Mouse (Mus musculus): Measurements from ENCODE around the gene 1110017D15Rik. TPM values are rescaled to one million over a fixed set of nuclear protein-coding genes. Genes with fewer than 3 reads are reported as not detected.
"Not testable (repeated sequence)": the region's sequence is repeated elsewhere in the genome, so short reads cannot be mapped to it uniquely, and the experiment has no call there.

The 1110017D15Rik gene
- total and polyA plus RNA-seq, 3 experiments = 3.2 TPM; not detected in 2

DNA sequence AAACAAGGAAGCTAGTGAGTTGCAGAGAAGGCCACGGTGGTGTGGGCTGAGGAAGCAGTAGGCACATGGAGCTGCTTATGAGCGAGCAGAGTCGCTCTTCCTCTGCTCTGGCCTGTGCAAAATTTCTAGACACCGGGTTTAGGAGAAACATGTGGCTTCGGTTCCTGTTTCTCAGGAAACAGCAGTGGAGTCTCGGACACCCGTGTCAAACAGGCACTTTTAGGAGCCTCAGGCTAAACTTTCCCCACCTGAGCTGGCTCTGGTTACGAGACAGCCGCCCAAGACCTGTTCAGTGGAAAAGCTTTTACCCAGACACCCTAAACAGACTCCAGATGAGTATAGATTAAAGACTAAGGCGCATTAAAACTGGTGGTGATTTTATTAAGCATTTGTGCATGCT is 47.9 kb downstream of the 1110017D15Rik start:
- Histone ChIP-seq H3K27ac (no peak overlapping the region), H3K9ac (ENCODE audit: low read depth, low read length) (no peak overlapping the region), H3K4me3 (no peak overlapping the region), H3K27me3 (ENCODE audit: control insufficient read depth, insufficient read depth, low read length) (no peaks in the 10 kb centered on the region), H3K79me2 (replicated peaks; ENCODE audit: control insufficient read depth, insufficient read depth, low read length) (no peaks in the 10 kb centered on the region), H3K36me3 (ENCODE audit: control insufficient read depth, insufficient read depth, low read length) (no peaks in the 10 kb centered on the region; the same call in 1 of the 2 replicates), H3K4me1 (ENCODE audit: control insufficient read depth, insufficient read depth, low read length) (no peaks in the 10 kb centered on the region; the same call in none of the 2 replicates)
- no peak for DNase-seq
- TF ChIP-seq EP300 (IDR thresholded peaks at IDR 0.05; ENCODE audit: insufficient read depth, low read depth, low read length) (no peak), CTCF (IDR thresholded peaks at IDR 0.05) (no peak), POLR2A (IDR thresholded peaks at IDR 0.05; ENCODE audit: insufficient read depth, low read depth, low read length) (no peak)
- intact Hi-C loops (cut with DNase I) = loop anchor here (2.0 to 10.0 kb wide), 5 partner anchors 83 to 744 kb away; partner anchors contain the start of gene Dnaja1
- 76% methylated on average over 10 of the region's 10 CpGs for WGBS

DNA sequence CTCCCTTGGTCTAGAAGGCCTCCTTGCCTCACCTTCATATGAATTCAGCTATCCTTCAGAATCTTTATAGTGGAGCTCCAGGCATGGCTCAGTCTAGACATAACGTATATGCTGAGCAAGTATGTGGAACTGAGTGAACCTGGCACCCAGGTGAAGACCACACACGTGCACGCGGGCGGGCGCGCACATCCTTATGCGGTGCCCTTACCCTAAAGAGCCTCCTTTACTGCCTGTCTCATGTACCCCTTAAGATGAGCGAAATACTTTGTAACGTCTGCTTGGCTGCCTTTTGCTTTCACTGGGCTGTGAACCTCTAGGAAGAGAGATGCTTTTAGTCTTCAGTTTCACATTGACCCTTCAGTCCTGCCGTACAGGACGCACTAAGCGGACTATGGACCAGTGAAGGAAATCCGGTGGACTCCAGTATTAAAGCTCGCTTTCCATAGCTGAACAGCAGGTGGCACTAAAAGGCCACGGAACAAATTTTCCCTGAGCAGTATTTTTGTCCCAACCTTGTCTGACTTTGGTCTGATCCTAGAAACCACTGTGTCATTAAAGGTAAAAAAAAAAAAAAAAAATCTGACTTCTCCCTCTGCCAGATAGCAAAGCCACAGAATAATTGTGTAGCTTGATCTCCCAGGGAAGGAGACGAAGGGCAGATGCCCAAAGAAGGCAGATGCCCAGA is 48.6 kb downstream of the 1110017D15Rik start:
- Histone ChIP-seq H3K27me3 (ENCODE audit: control insufficient read depth, insufficient read depth, low read length) (no peaks in the 10 kb centered on the region), H3K79me2 (replicated peaks; ENCODE audit: control insufficient read depth, insufficient read depth, low read length) (no peaks in the 10 kb centered on the region), H3K4me3 (no peak overlapping the region), H3K9ac (ENCODE audit: low read depth, low read length) (no peak overlapping the region), H3K27ac (0 out of 2 replicates have a peak overlapping the region, but pooled peaks have one; percentile 13), H3K4me1 (ENCODE audit: control insufficient read depth, insufficient read depth, low read length) (peaks cover 2% of the 10 kb centered on the region), H3K36me3 (ENCODE audit: control insufficient read depth, insufficient read depth, low read length) (no peaks in the 10 kb centered on the region; the same call in 1 of the 2 replicates)
- 0 out of 2 replicates have a peak, but pooled peaks have one; percentile 37 for TF ChIP-seq EP300 (IDR thresholded peaks at IDR 0.05; ENCODE audit: insufficient read depth, low read depth, low read length)
- TF ChIP-seq POLR2A (IDR thresholded peaks at IDR 0.05; ENCODE audit: insufficient read depth, low read depth, low read length) = no peak
- peak; percentile 83 for TF ChIP-seq CTCF (IDR thresholded peaks at IDR 0.05)
- 49% methylated on average over 17 of the region's 17 CpGs for WGBS
- DNase-seq = peak; percentile 66 to 72
- intact Hi-C loops (cut with DNase I) = loop anchor here (1.0 to 10.0 kb wide), 7 partner anchors 34 to 744 kb away; partner anchors contain the start of gene Dnaja1

DNA sequence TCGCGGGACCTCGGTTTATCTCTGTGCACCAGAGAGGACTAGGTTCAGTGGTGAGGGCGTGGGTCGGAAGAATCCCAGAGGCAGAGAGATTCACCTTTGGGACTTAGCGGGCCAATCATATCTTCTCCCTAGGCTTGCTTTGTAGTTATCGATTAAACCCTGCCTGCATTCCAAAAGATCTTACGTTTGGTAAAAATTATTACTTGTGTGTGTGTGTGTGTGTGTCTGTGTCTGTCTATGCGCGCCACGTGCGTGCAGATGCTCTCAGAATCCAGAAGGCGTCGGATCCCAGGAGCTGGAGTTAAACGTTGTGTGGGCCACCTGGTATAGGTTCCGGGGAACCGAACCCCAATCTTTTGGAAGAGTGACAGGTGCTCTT is 51.9 kb downstream of the 1110017D15Rik start:
- Histone ChIP-seq H3K36me3 (ENCODE audit: control insufficient read depth, insufficient read depth, low read length) (no peaks in the 10 kb centered on the region; the same call in 1 of the 2 replicates), H3K4me1 (ENCODE audit: control insufficient read depth, insufficient read depth, low read length) (peaks cover 2% of the 10 kb centered on the region), H3K27ac (peak overlapping the region; percentile 79), H3K27me3 (ENCODE audit: control insufficient read depth, insufficient read depth, low read length) (no peaks in the 10 kb centered on the region), H3K79me2 (replicated peaks; ENCODE audit: control insufficient read depth, insufficient read depth, low read length) (no peaks in the 10 kb centered on the region), H3K4me3 (peak overlapping the region; percentile 90), H3K9ac (ENCODE audit: low read depth, low read length) (peak overlapping the region; percentile 78)
- no peak for DNase-seq
- 5% methylated on average over 17 of the region's 17 CpGs for WGBS
- intact Hi-C loops (cut with DNase I) = loop anchor here (5.0 to 10.0 kb wide), 3 partner anchors 87 to 740 kb away; partner anchors contain the start of gene Dnaja1
- TF ChIP-seq EP300 (IDR thresholded peaks at IDR 0.05; ENCODE audit: insufficient read depth, low read depth, low read length) (no peak), POLR2A (IDR thresholded peaks at IDR 0.05; ENCODE audit: insufficient read depth, low read depth, low read length) (no peak), CTCF (IDR thresholded peaks at IDR 0.05) (no peak)

DNA sequence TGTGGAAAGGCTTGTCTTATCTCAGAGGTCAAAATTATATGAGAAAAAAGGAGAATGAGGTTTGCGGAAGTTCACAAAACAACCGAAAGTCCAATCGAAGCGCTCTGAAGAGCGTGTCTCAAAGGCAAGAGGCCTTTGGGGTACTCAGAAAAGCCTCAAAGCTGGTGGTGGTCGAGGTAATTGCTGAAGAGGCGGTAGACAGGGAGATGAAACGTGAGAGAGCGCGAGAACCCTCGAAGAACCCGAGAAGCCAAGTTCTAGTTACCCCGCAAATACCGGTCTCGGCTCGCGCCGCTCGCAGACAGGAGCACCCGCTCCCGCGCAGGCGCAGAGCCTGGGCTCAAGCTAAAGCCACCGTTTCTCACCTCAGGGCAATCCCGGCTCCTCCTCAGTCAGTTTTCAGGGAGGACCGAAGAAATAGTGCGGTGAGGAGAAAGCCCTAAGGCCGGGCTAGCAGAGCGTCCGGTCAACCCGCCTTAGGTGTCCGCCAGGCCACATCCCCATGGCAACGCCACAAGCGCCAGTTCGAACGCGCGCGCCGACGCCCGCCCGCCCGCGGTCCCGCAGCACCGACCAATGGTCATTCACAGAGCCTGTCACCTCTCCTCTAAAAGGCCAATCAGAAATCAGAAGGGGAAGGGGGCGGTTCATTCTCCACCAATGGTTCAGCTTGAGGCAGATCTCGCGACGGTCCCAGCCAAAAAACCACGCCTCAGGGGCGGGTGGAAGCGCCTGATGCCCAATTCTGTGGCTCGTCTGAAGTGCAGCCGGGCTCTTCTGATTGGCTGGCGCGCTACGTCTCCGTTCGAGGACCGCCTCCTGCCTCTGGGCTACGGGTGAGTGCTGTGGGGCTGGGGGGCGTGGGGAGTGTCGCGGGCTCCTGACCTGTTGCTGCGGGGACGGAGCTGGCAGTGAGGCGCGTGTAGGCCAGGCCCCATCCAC is 52.5 kb downstream of the 1110017D15Rik start, which contains the start of the genes Kif24 and Nudt2:
Gene Kif24, minus strand, starts transcription at position 543 of the 942 bp plus-strand sequence.
Gene Nudt2, plus strand, starts transcription at position 807 of the 942 bp plus-strand sequence.
- no peaks in the 10 kb centered on the region for H3K79me2 ChIP-seq (replicated peaks; ENCODE audit: control insufficient read depth, insufficient read depth, low read length)
- DNase-seq = peak; percentile 95 to 99
- H3K36me3 ChIP-seq (ENCODE audit: control insufficient read depth, insufficient read depth, low read length) = no peaks in the 10 kb centered on the region
- peak; percentile 64; the same call in 1 of the 2 replicates for TF ChIP-seq POLR2A (IDR thresholded peaks at IDR 0.05; ENCODE audit: insufficient read depth, low read depth, low read length)
- TF ChIP-seq CTCF (IDR thresholded peaks at IDR 0.05) = peak; percentile 19; the same call in 1 of the 2 replicates
- 0 out of 2 replicates have a peak, but pooled peaks have one; percentile 36 for TF ChIP-seq EP300 (IDR thresholded peaks at IDR 0.05; ENCODE audit: insufficient read depth, low read depth, low read length)
- intact Hi-C loops (cut with DNase I) = loop anchor here (5.0 to 10.0 kb wide), 3 partner anchors 88 to 740 kb away; partner anchors contain the start of gene Dnaja1
- peaks cover 2% of the 10 kb centered on the region for H3K4me1 ChIP-seq (ENCODE audit: control insufficient read depth, insufficient read depth, low read length)
- under 1% methylated on average over 70 of the region's 70 CpGs for WGBS
- no peaks in the 10 kb centered on the region for H3K27me3 ChIP-seq (ENCODE audit: control insufficient read depth, insufficient read depth, low read length)
- peak within 1 kb of the TSS; percentile 78 for H3K9ac ChIP-seq (ENCODE audit: low read depth, low read length)
- peak within 1 kb of the TSS; percentile 79 for H3K27ac ChIP-seq
- peak within 1 kb of the TSS; percentile 90 for H3K4me3 ChIP-seq

DNA sequence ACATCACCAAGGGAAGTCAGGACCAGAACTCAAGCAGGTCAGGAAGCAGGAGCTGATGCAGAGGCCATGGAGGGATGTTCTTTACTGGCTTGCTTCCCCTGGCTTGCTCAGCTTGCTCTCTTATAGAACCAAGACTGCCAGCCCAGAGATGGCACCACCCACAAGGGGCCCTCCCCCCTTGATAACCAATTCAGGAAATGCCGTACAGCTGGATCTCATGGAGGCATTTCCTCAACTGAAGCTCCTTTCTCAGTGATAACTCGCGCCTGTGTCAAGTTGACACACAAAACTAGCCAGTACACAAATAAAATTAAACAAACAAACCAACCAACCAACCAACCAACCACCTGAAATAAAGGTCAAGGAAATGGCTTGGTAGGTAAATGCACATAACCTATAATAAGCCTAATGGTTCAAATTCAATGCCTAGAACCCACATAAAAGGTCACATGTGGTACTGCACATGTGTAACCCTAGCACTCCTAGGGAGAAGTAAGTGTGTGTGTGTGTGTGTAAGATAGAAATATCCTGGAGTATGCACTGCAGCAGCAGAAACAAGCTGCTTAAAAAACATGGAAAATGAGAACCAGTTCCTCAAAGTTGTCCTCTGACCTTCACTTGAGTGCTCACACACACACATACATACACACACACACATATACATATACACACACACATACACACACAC is 53.9 kb downstream of the 1110017D15Rik start:
- not testable (repeated sequence) for H3K4me3 ChIP-seq; H3K27me3 ChIP-seq (ENCODE audit: control insufficient read depth, insufficient read depth, low read length); H3K36me3 ChIP-seq (ENCODE audit: control insufficient read depth, insufficient read depth, low read length); H3K4me1 ChIP-seq (ENCODE audit: control insufficient read depth, insufficient read depth, low read length); DNase-seq; H3K27ac ChIP-seq; H3K9ac ChIP-seq (ENCODE audit: low read depth, low read length); H3K79me2 ChIP-seq (replicated peaks; ENCODE audit: control insufficient read depth, insufficient read depth, low read length)
- WGBS = 28% methylated on average over 3 of the region's 3 CpGs
- intact Hi-C loops (cut with DNase I) = loop anchor here (10.0 kb wide), 1 partner anchor 738 kb away; the partner anchor contains the start of gene Dnaja1
